Mouse (Mus musculus): Measurements from ENCODE around the gene Ccl26.

The Ccl26 gene

GRCm38 (mm10) chr5:135544032-135544558 is 19.3 kb downstream of the Ccl26 start:
- DNase-seq (ENCODE audit: low spot score in 2 of 2): peak; percentile 13 to 33

GRCm38 (mm10) chr5:135537794-135538214 is 25.6 kb downstream of the Ccl26 start:
- no peak for DNase-seq (ENCODE audit: low spot score in 2 of 2)

- DNase-seq (ENCODE audit: low spot score in 2 of 2): no peak
Observed at GRCm38 (mm10) chr5:135537326-135537725, 26.0 kb downstream of the Ccl26 start.

GRCm38 (mm10) chr5:135535867-135536266 is 27.5 kb downstream of the Ccl26 start:
- no peak for DNase-seq (ENCODE audit: low spot score in 2 of 2)

GRCm38 (mm10) chr5:135533431-135533830 is 29.9 kb downstream of the Ccl26 start:
- no peak for DNase-seq (ENCODE audit: low spot score in 2 of 2)

GRCm38 (mm10) chr5:135531306-135531845 is 32.0 kb downstream of the Ccl26 start:
- DNase-seq (ENCODE audit: low spot score in 2 of 2): no peak

- no peak for DNase-seq (ENCODE audit: low spot score in 2 of 2)
Observed at GRCm38 (mm10) chr5:135529964-135530363, 33.4 kb downstream of the Ccl26 start.

- no peak for DNase-seq (ENCODE audit: low spot score in 2 of 2)
Observed at GRCm38 (mm10) chr5:135529310-135529709, 34.1 kb downstream of the Ccl26 start.

GRCm38 (mm10) chr5:135527986-135528385 is 35.4 kb downstream of the Ccl26 start:
- DNase-seq (ENCODE audit: low spot score in 2 of 2): no peak

GRCm38 (mm10) chr5:135524660-135525560 is 38.5 kb downstream of the Ccl26 start:
- DNase-seq (ENCODE audit: low spot score in 2 of 2): no peak

GRCm38 (mm10) chr5:135524087-135524486 is 39.3 kb downstream of the Ccl26 start:
- DNase-seq (ENCODE audit: low spot score in 2 of 2): no peak

GRCm38 (mm10) chr5:135522111-135522722 is 41.2 kb downstream of the Ccl26 start:
- DNase-seq (ENCODE audit: low spot score in 2 of 2): no peak

GRCm38 (mm10) chr5:135517348-135517883 is 46.0 kb downstream of the Ccl26 start:
- DNase-seq (ENCODE audit: low spot score in 2 of 2): no peak

- DNase-seq (ENCODE audit: low spot score in 2 of 2): no peak
Observed at GRCm38 (mm10) chr5:135513131-135513530, 50.2 kb downstream of the Ccl26 start.

- no peak for DNase-seq (ENCODE audit: low spot score in 2 of 2)
Observed at GRCm38 (mm10) chr5:135511105-135511504, 52.3 kb downstream of the Ccl26 start.
